Mouse (Mus musculus) bone marrow macrophage, adult 2 months (primary cell): ENCODE measurements at regions not wholly inside any gene's neighbourhood (a gene's known extent, or its start where the extent isn't known, plus 50 kb on each side); places are given as distances from the start of the nearest gene placed in this dataset.

Experiments
- H3K27ac ChIP-seq: 2 replicates; pipeline ENCODE4 v1.5.1; 2012; ENCODE audit warnings: low read depth, low read length; ENCODE audit not compliant: insufficient read depth
- H3K4me1 ChIP-seq: 2 replicates; pipeline ENCODE4 v1.6.1; 2012; ENCODE audit warnings: low read length; ENCODE audit not compliant: control insufficient read depth, insufficient read depth
- H3K4me3 ChIP-seq: 2 replicates; pipeline ENCODE4 v1.5.1; 2012; ENCODE audit warnings: mild to moderate bottlenecking, low read length, moderate library complexity; ENCODE audit not compliant: insufficient read depth
- CTCF ChIP-seq: IDR thresholded peaks from 2 replicates; pipeline ENCODE4 v1.5.1; 2012; ENCODE audit warnings: low read depth, mild to moderate bottlenecking, low read length, moderate library complexity
- POLR2A ChIP-seq: IDR thresholded peaks from 2 replicates; pipeline ENCODE4 v1.6.1; 2012; ENCODE audit warnings: mild to moderate bottlenecking, low read depth, low read length, borderline replicate concordance

GRCm38 (mm10) chr4:45648884-45649577 lies 116.8 kb upstream of the Shb start:
- TF ChIP-seq CTCF, result no peak
- no peak for TF ChIP-seq POLR2A
- Histone ChIP-seq H3K27ac (no peak overlapping the region), H3K4me3 (no peak overlapping the region), H3K4me1 (no peaks in the 10 kb centered on the region)

GRCm38 (mm10) chr4:45647514-45647913 lies 115.2 kb upstream of the Shb start:
- no peak overlapping the region for H3K4me3 ChIP-seq
- no peak overlapping the region for H3K27ac ChIP-seq
- TF ChIP-seq POLR2A, result no peak
- H3K4me1 ChIP-seq, result no peaks in the 10 kb centered on the region

- no peak for TF ChIP-seq CTCF
- TF ChIP-seq POLR2A, result no peak
- Histone ChIP-seq H3K4me3 (no peak overlapping the region), H3K27ac (no peak overlapping the region), H3K4me1 (no peaks in the 10 kb centered on the region)
Measured at GRCm38 (mm10) chr4:45642604-45643003, 110.3 kb upstream of the Shb start.

DNA sequence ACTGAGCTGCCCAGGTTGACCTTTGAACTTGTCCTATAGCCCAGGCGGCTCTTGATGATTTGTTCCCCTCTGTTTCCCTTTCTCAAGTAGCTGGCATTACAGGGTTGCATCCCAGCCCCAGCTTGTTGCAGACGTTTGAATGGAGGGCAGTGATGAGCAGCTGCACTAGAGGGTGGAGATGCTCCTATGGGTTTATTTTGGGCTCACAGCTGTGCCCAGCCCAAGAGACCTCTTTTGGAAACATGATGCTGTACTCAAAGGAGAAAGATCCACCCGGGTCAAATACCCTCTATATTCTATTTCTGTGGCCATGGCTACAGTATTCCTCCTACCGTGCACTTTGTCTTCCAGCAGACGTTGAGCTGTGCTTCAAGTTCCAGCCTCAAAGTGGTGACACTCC lies 109.0 kb upstream of the Shb start:
- Histone ChIP-seq H3K4me1 (no peaks in the 10 kb centered on the region), H3K27ac (no peak overlapping the region), H3K4me3 (no peak overlapping the region)
- no peak for TF ChIP-seq POLR2A
- TF ChIP-seq CTCF, result no peak

GRCm38 (mm10) chr4:45640713-45641112 lies 108.4 kb upstream of the Shb start:
- H3K4me3 ChIP-seq, result no peak overlapping the region
- H3K4me1 ChIP-seq, result no peaks in the 10 kb centered on the region
- TF ChIP-seq POLR2A (no peak), CTCF (no peak)
- no peak overlapping the region for H3K27ac ChIP-seq

DNA sequence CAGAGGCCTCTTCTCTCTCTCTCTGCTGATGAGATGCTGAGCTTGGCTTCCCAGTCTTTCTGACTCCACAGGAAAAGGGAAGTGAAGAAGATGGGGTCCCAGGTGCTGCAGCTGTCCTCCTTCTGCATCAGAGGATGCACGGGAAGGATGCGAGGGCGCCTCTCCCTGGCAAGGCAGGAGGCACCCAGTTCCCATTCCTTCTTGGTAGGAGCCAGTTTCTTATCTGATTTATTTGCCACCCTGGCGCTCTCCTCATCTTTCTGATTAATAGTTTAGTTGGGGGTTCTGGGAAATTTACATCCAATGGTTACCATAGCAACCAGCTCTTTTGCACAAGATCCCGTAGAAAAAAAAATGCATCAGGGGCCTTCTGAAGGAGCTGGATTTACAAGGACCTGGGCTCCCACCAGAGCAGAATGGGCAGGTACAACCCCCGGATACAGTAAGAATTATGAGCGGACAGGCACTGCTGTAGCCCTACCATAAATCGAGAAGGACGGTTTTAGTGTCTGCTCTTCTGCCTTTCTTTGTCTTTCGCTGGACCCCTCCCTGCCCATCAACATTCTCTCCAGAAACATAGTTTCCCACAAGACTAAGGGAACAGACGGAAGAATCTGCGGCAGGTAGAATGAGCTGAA lies 107.2 kb upstream of the Shb start:
- no peak overlapping the region for H3K27ac ChIP-seq
- TF ChIP-seq CTCF (no peak), POLR2A (no peak)
- no peaks in the 10 kb centered on the region for H3K4me1 ChIP-seq
- no peak overlapping the region for H3K4me3 ChIP-seq

DNA sequence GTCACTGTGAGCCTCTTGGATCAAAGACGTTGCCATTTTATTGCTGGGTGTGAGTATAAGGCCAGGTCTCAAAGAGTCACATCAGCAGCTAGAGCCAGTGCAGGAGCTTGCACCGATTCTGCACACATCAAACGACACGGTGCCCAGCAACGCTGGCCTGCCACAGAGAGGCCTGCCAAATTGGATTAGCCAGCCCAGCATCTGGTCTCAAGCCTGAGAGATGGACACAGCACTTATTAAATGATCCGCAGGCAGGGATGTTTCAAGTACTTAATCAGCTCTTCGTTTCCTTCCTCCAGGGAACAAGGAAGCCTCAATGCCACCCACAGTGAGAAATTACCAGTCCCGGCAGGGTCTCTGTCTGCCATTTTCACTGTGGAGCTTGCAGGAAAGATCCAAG lies 106.1 kb upstream of the Shb start:
- Histone ChIP-seq H3K4me1 (no peaks in the 10 kb centered on the region), H3K4me3 (no peak overlapping the region), H3K27ac (no peak overlapping the region)
- no peak for TF ChIP-seq POLR2A
- TF ChIP-seq CTCF, result no peak

GRCm38 (mm10) chr4:45631276-45632045 lies 99.2 kb upstream of the Shb start:
- no peak overlapping the region for H3K4me3 ChIP-seq
- no peaks in the 10 kb centered on the region for H3K4me1 ChIP-seq
- TF ChIP-seq CTCF, result no peak
- no peak for TF ChIP-seq POLR2A
- no peak overlapping the region for H3K27ac ChIP-seq

DNA sequence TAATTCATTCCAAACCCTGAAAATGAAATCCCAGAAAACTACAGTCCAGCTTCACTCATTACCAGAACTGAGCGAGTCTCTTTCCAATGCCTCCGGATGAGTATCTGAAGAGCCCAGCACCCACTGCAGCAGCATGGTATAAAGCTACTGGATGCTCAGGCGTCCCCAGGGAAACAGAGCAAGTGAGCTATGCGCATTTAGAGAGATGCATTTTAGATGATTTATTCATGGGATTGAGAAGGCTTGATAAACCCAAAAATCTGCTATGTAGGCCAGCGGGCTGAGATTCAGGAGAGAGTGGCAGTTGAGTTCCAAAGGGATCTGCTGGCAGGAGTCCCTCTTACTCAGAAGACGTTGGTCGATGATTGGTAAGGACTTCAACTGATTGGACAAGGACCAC lies 93.4 kb upstream of the Shb start:
- no peak overlapping the region for H3K27ac ChIP-seq
- H3K4me3 ChIP-seq, result no peak overlapping the region
- no peaks in the 10 kb centered on the region for H3K4me1 ChIP-seq
- TF ChIP-seq POLR2A (no peak), CTCF (no peak)

DNA sequence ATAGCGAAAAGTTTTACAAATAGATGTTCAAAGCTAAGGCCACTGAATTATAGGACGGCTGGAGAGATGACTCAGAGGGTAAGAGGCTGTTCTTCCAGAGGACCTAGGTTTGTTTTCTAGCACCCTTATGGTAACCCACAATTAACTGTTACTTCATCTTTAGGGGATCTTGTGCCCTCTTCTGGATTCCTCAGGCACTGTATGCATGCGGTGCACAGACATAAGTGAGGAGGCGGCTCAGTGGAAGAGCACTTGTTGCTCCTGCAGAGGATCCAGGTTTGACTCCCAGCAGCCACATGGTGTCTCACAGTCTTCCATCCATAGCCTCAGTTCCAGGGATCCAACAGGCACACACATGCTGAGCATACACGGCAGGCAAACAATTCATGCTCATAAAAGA lies 89.7 kb upstream of the Shb start:
- Histone ChIP-seq H3K4me3 (no peak overlapping the region), H3K27ac (no peak overlapping the region), H3K4me1 (no peaks in the 10 kb centered on the region)
- TF ChIP-seq POLR2A, result no peak
- TF ChIP-seq CTCF, result no peak
